Mouse (Mus musculus) hindbrain, embryonic 14.5 days (tissue): ENCODE data around the gene Fcrl1. TPM values are rescaled to one million over a fixed set of nuclear protein-coding genes. Genes with fewer than 3 reads are reported as not detected.

ENCODE experiments used
- ATAC-seq: fragments of 200-750 bp; cut with Nextera tagmentation; 2 replicates; pipeline ENCODE4 v1.8.0; 2017; ENCODE audit warnings: moderate number of reproducible peaks, mild to moderate bottlenecking, moderate TSS enrichment, moderate library complexity; ENCODE audit not compliant: low FRiP score
- DNase-seq: peaks from one replicate; pipeline ENCODE4 v3.0.0-alpha.2; 2015; ENCODE audit warnings: low spot score
- H3K27ac ChIP-seq: fragments of 300-500 bp; sonication (generic); 2 replicates; pipeline ENCODE4 v1.5.1; 2014; ENCODE audit warnings: mild to moderate bottlenecking, moderate library complexity
- H3K27me3 ChIP-seq: fragments of 300-500 bp; sonication (generic); 2 replicates; pipeline ENCODE4 v1.6.1; 2014; ENCODE audit warnings: mild to moderate bottlenecking, low read length, mixed read lengths; ENCODE audit not compliant: control insufficient read depth, insufficient read depth
- H3K36me3 ChIP-seq: fragments of 300-500 bp; sonication (generic); replicated peaks from 2 replicates; pipeline ENCODE4 v1.6.1; 2014; ENCODE audit not compliant: control insufficient read depth, insufficient read depth
- H3K4me1 ChIP-seq: fragments of 300-500 bp; sonication (generic); replicated peaks from 2 replicates; pipeline ENCODE4 v1.6.1; 2014; ENCODE audit warnings: antibody characterized with exemption, low read length, mixed read lengths; ENCODE audit not compliant: control insufficient read depth, insufficient read depth
- H3K4me2 ChIP-seq: fragments of 300-500 bp; sonication (generic); replicated peaks from 2 replicates; pipeline ENCODE4 v1.6.1; 2014; ENCODE audit warnings: mild to moderate bottlenecking, moderate library complexity
- H3K4me3 ChIP-seq: fragments of 300-500 bp; sonication (generic); replicated peaks from 2 replicates; pipeline ENCODE4 v1.5.1; 2014; ENCODE audit warnings: mild to moderate bottlenecking, low read length
- H3K9ac ChIP-seq: fragments of 300-500 bp; sonication (generic); 2 replicates; pipeline ENCODE4 v1.6.1; 2014
- H3K9me3 ChIP-seq: fragments of 300-500 bp; sonication (generic); 2 replicates; pipeline ENCODE4 v1.6.1; 2016; ENCODE audit warnings: low read length; ENCODE audit not compliant: control insufficient read depth
- WGBS: fragments of 180-500 bp; shearing (Covaris S2); extraction: QIAGEN DNeasy Blood & Tissue Kit; methylation state at CpG from one replicate; pipeline ENCODE4 v1.1.7; 2014; 5-methylcytosine and 5-hydroxymethylcytosine counted together
- polyA plus RNA-seq: library from polyadenylated mRNA; unstranded; fragments of >200 nt; fragmentation: Nextera tagmentation; extraction: Ambion mirVana; gene quantifications from 2 replicates; pipeline ENCODE4 v1.2.1, GENCODE M21; 2014

Gene Fcrl1
- polyA plus RNA-seq, 1 experiment from 2014 or later: not detected

DNA sequence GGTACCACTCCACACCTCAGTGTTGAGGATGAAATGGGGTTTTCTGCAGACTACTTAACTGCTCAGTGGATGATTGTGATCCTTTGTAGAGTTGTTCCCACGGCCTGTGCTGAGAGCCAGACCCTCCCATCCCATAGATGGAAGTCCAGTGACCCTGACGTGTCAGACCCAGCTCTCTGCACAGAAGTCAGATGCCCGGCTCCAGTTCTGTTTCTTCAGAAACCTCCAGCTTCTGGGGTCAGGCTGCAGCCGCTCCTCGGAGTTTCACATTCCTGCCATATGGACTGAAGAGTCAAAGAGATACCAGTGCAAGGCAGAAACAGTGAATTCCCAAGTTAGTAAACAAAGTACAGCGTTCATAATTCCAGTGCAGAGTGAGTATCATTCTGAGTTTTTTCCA lies 67.8 kb downstream of the Fcrl1 start:
- Histone ChIP-seq H3K27ac (no peak overlapping the region), H3K4me1 (no peaks in the 10 kb centered on the region), H3K4me2 (no peak overlapping the region), H3K9me3 (no peaks in the 10 kb centered on the region), H3K27me3 (no peaks in the 10 kb centered on the region), H3K9ac (no peak overlapping the region), H3K4me3 (no peak overlapping the region), H3K36me3 (no peaks in the 10 kb centered on the region)
- ATAC-seq (no peak), DNase-seq (no peak)
- 73% methylated on average over 6 of the region's 6 CpGs for WGBS

Other genes starting within 250 kb of the Fcrl1 start
- 3.8 and 4.1 TPM in 2 replicates for gene Kirrel, start 201.6 kb upstream of the Fcrl1 start, polyA plus RNA-seq
- gene Fcrls, start 112.6 kb upstream of the Fcrl1 start, polyA plus RNA-seq: 13.7 and 14.4 TPM in 2 replicates
- 0.12 and 0.30 TPM in 2 replicates for gene Cd5l, start 18.5 kb upstream of the Fcrl1 start, polyA plus RNA-seq
- gene Fcrl5, start 59.4 kb downstream of the Fcrl1 start, polyA plus RNA-seq: not detected in 2 replicates
- gene Etv3, start 149.0 kb downstream of the Fcrl1 start, polyA plus RNA-seq: 7.0 and 7.1 TPM in 2 replicates
- gene Arhgef11, start 241.2 kb downstream of the Fcrl1 start, polyA plus RNA-seq: 27.0 and 28.0 TPM in 2 replicates